ENCODE assay signal across 29 mouse cellular contexts in the genomic region with DNA sequence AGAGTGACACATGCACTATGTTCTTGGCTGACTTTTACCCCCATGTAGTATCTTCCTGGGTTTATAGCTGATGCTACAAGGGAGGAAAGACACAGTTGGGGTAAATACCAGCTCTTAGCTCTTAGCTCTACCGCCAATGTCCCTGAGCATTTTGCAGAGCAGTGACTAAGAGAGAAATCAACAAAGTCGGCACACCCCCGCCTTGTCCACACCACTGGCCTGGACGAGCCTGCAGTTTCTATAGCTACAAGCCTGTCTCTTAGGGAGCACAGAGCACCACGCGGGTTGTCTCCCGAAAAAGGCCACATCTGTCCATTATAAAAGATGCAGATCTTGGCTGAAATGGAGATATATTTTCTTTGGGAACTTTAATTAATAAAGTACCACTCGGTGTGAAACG. TPM values are rescaled to one million over a fixed set of nuclear protein-coding genes. Genes with fewer than 3 reads are reported as not detected.
DNase-seq lines count a peak whose midpoint lies in the region; ATAC-seq and TF ChIP-seq lines count a peak whose summit lies in the region.
"Had no signal": no experiment of that assay in that cellular context is flagged by ENCODE, and none has a peak within 500 bp of the region (broad histone marks: within the 10 kb centered on the region; RNA-seq: fewer than 3 reads in every experiment).

No protein-coding gene starts in this region.

- H3K79me2 ChIP-seq in heart, adult 2 months (replicated peaks; ENCODE audit: control insufficient read depth, insufficient read depth, low read length), result no peaks in the 10 kb centered on the region

- no peaks in the 10 kb centered on the region for H3K36me3 ChIP-seq in heart, adult 2 months (ENCODE audit: control insufficient read depth, insufficient read depth, low read length)
- H3K36me3 ChIP-seq: embryonic facial prominence, embryonic 12.5 days; forebrain, embryonic 15.5 days; heart, embryonic 13.5 days; hindbrain, embryonic 12.5 days; limb, embryonic 12.5 days; liver, embryonic 15.5 days; midbrain, embryonic 10.5 days; midbrain, embryonic 15.5 days; neural tube, embryonic 15.5 days had no signal

- no peaks in the 10 kb centered on the region for H3K27me3 ChIP-seq in heart, adult 2 months (ENCODE audit: control insufficient read depth, insufficient read depth, low read length)
- H3K27me3 ChIP-seq: embryonic facial prominence, embryonic 12.5 days; forebrain, embryonic 15.5 days; heart, embryonic 13.5 days; hindbrain, embryonic 12.5 days; limb, embryonic 12.5 days; liver, embryonic 15.5 days; midbrain, embryonic 15.5 days; neural tube, embryonic 15.5 days had no signal

- DNase-seq in frontal cortex, postnatal 36 days (ENCODE audit: low spot score in 2 of 2), result no peak
- DNase-seq in heart, adult 2 months, result no peak
- DNase-seq in heart, adult 11 months, result no peak
- DNase-seq in right cerebral cortex, adult 18-20 months, result peak; percentile 42
- DNase-seq in right cerebral cortex, postnatal 10 days (ENCODE audit: low spot score in 2 of 2), result no peak
- DNase-seq in lung, postnatal 25 days (ENCODE audit: low spot score), result no peak
- DNase-seq: cerebellum, adult 11 months; cerebellum, adult 9-11 months; embryo, embryonic 11 days; heart, postnatal 36 days; kidney, adult 8-10 months; kidney, postnatal 4 days; lung, embryonic 14.5 days; lung, postnatal 14 days had no signal

- peak overlapping the region; percentile 54 for H3K27ac ChIP-seq in heart, adult 2 months
- H3K27ac ChIP-seq: embryonic facial prominence, embryonic 12.5 days; forebrain, embryonic 15.5 days; heart, embryonic 13.5 days; hindbrain, embryonic 12.5 days; kidney, postnatal 0 days; limb, embryonic 12.5 days; liver, embryonic 15.5 days; midbrain, embryonic 10.5 days; midbrain, embryonic 15.5 days; neural tube, embryonic 15.5 days had no signal

- 71% methylated on average over 9 of the region's 9 CpGs for WGBS in heart, adult 2 months

- intact Hi-C loops in heart, adult 2 months (cut with DNase I), result no loop called here

- no peak for TF ChIP-seq CTCF in heart, adult 2 months (IDR thresholded peaks at IDR 0.05)

- H3K4me3 ChIP-seq in heart, adult 2 months, result no peak overlapping the region
- H3K4me3 ChIP-seq: embryonic facial prominence, embryonic 12.5 days; forebrain, embryonic 15.5 days; heart, embryonic 13.5 days; hindbrain, embryonic 12.5 days; limb, embryonic 12.5 days; liver, embryonic 15.5 days; midbrain, embryonic 10.5 days; midbrain, embryonic 15.5 days; neural tube, embryonic 15.5 days had no signal

- H3K9ac ChIP-seq in heart, adult 2 months (ENCODE audit: low read depth, low read length), result no peak overlapping the region
- H3K9ac ChIP-seq: embryonic facial prominence, embryonic 12.5 days; forebrain, embryonic 15.5 days; heart, embryonic 13.5 days; hindbrain, embryonic 12.5 days; limb, embryonic 12.5 days; liver, embryonic 15.5 days; lung, embryonic 14.5 days; midbrain, embryonic 15.5 days; neural tube, embryonic 15.5 days had no signal

- TF ChIP-seq EP300 in heart, adult 2 months (IDR thresholded peaks at IDR 0.05; ENCODE audit: insufficient read depth, low read depth, low read length), result no peak

- TF ChIP-seq POLR2A in heart, adult 2 months (IDR thresholded peaks at IDR 0.05; ENCODE audit: insufficient read depth, low read depth, low read length), result no peak

- no peaks in the 10 kb centered on the region for H3K4me1 ChIP-seq in heart, adult 2 months (ENCODE audit: control insufficient read depth, insufficient read depth, low read length)
- H3K4me1 ChIP-seq: forebrain, embryonic 15.5 days; hindbrain, embryonic 12.5 days; limb, embryonic 12.5 days; liver, embryonic 15.5 days; midbrain, embryonic 10.5 days; midbrain, embryonic 15.5 days; neural tube, embryonic 15.5 days had no signal

- ATAC-seq in frontal cortex, adult (ENCODE audit: low TSS enrichment), result 0 out of 2 replicates have a peak, but pooled peaks have one; percentile 54
- ATAC-seq: forebrain, embryonic 15.5 days; intestine, embryonic 16.5 days; midbrain, embryonic 15.5 days had no signal

RNA-seq across cellular contexts. Expression of a gene that starts 55.4 kb away (rescaled TPM):
- total RNA-seq in heart, adult 2 months (2021), result not detected
- polyA plus RNA-seq in heart, adult 2 months (2012; rRNA removed), result not detected in 2 replicates
- total RNA-seq: heart, postnatal 36 days; liver, adult 2 months; megakaryocyte progenitor cell, adult 5-6 weeks; MEL had no signal
- polyA plus RNA-seq: liver, adult 2 months had no signal
